Mouse (Mus musculus) heart, postnatal 10 days (tissue): ENCODE data around the gene Mcrip2. TPM values are rescaled to one million over a fixed set of nuclear protein-coding genes. Genes with fewer than 3 reads are reported as not detected.
A peak's percentile ranks its signal among the peaks of the same experiment; 100 is the strongest.

Experiments used
- DNase-seq, 2 experiments: peaks; one replicate each; pipeline ENCODE4 v3.0.0; 2021
- intact Hi-C: fragments of 180-260 bp; cut with DNase I; formaldehyde crosslinking; loops from one replicate; pipeline ENCODE4 v1.15.1; 2025
- total RNA-seq, 2 experiments: library from RNA; stranded (reverse); gene quantifications; 2 replicates each; pipeline ENCODE4 v1.2.3; 2021

Mcrip2 gene
- total RNA-seq, 2 experiments from 2014 or later, result 191 to 218 TPM

- intact Hi-C loops, result no loop called here
- DNase-seq, result no peak
Measured at GRCm38 (mm10) chr17:25867509-25867835, 1.1 kb downstream of the Mcrip2 start.

GRCm38 (mm10) chr17:25866172-25866571 is 2.4 kb downstream of the Mcrip2 start:
- no peak for DNase-seq
- intact Hi-C loops, result no loop called here

- DNase-seq, result no peak
- intact Hi-C loops, result no loop called here
Measured at GRCm38 (mm10) chr17:25865288-25865687, 3.3 kb downstream of the Mcrip2 start.

- no peak for DNase-seq
- intact Hi-C loops, result no loop called here
Measured at GRCm38 (mm10) chr17:25864311-25864710, 4.3 kb downstream of the Mcrip2 start.

GRCm38 (mm10) chr17:25863681-25864080 is 4.9 kb downstream of the Mcrip2 start:
- DNase-seq, result no peak

GRCm38 (mm10) chr17:25861704-25862612 is 6.6 kb downstream of the Mcrip2 start:
- intact Hi-C loops, result no loop called here
- DNase-seq, result no peak

More at GRCm38 (mm10) chr17:25863681-25864080, 4.9 kb downstream of the Mcrip2 start:
- intact Hi-C loops, result no loop called here

GRCm38 (mm10) chr17:25860832-25861703 is 7.5 kb downstream of the Mcrip2 start, which contains the start of gene Wdr90:
Gene Wdr90 (minus strand): TSS chr17:25861501.
- peak; percentile 93 for DNase-seq
- intact Hi-C loops, result no loop called here

- intact Hi-C loops, result no loop called here
- DNase-seq, result no peak
Measured at GRCm38 (mm10) chr17:25860229-25860628, 8.3 kb downstream of the Mcrip2 start.

GRCm38 (mm10) chr17:25844396-25844901 is 24.1 kb downstream of the Mcrip2 start, which contains the start of gene Rhot2:
Gene Rhot2 (minus strand): TSS chr17:25844851.
- peak; percentile 96 to 98 for DNase-seq
- intact Hi-C loops, result no loop called here

- DNase-seq, result no peak
- intact Hi-C loops, result no loop called here
Measured at GRCm38 (mm10) chr17:25843636-25844395, 24.7 kb downstream of the Mcrip2 start.

- DNase-seq, result no peak
- intact Hi-C loops, result no loop called here
Measured at GRCm38 (mm10) chr17:25843122-25843521, 25.4 kb downstream of the Mcrip2 start.

GRCm38 (mm10) chr17:25842509-25842908 is 26.1 kb downstream of the Mcrip2 start:
- DNase-seq, result no peak
- intact Hi-C loops, result no loop called here

- DNase-seq, result no peak
- intact Hi-C loops, result no loop called here
Measured at GRCm38 (mm10) chr17:25841117-25841880, 27.3 kb downstream of the Mcrip2 start, which contains the start of gene Gm20683. Gene Gm20683 (minus strand): TSS chr17:25841763.

- intact Hi-C loops, result no loop called here
- DNase-seq, result no peak
Measured at GRCm38 (mm10) chr17:25840519-25840918, 28.0 kb downstream of the Mcrip2 start.

GRCm38 (mm10) chr17:25839455-25840235 is 28.9 kb downstream of the Mcrip2 start:
- no peak for DNase-seq
- intact Hi-C loops, result no loop called here

- no peak for DNase-seq
- intact Hi-C loops, result no loop called here
Measured at GRCm38 (mm10) chr17:25838904-25839303, 29.7 kb downstream of the Mcrip2 start.

GRCm38 (mm10) chr17:25837533-25837932 is 31.0 kb downstream of the Mcrip2 start:
- no peak for DNase-seq
- intact Hi-C loops, result no loop called here

- intact Hi-C loops, result no loop called here
- peak; percentile 80 to 84 for DNase-seq
Measured at GRCm38 (mm10) chr17:25837076-25837410, 31.5 kb downstream of the Mcrip2 start, which contains the start of gene Rhbdl1. Gene Rhbdl1 (minus strand): TSS chr17:25837295.
